Mouse (Mus musculus): ENCODE results near the gene Klhl31. TPM values are rescaled to one million over a fixed set of nuclear protein-coding genes. Genes with fewer than 3 reads are reported as not detected.

The Klhl31 gene
- total RNA-seq (2021), result not detected
- long read RNA-seq, result 0 reads

- DNase-seq (ENCODE audit: low spot score in 2 of 2), result no peak
Observed at GRCm38 (mm10) chr9:77636450-77636951, at the start of gene Klhl31. TSS of gene Klhl31 (plus strand) at chr9:77636500.

GRCm38 (mm10) chr9:77586806-77587591 lies 49.3 kb upstream of the Klhl31 start:
- DNase-seq (ENCODE audit: low spot score in 2 of 2), result no peak

DNA sequence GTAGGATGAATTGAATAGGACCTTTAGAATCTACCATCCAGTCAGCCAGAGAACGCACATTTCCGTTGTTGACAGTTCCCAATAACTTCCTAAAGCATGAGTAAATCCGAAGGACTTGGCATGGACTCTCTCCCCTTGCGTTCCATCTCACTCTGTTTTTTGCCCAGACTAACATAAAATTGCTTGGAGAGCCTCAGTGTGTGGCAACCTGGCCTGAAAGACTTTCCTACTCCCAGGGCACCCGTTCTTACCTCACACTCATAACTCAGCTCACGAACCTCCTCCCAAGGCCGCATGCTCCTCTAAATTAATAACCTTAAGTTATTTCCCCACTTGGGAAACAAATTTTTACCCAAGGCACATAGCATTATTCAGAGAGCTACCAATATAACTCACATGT lies 48.7 kb upstream of the Klhl31 start:
- DNase-seq (ENCODE audit: low spot score in 2 of 2), result no peak

- no peak for DNase-seq (ENCODE audit: low spot score in 2 of 2)
Observed at GRCm38 (mm10) chr9:77589496-77589895, 46.8 kb upstream of the Klhl31 start.

GRCm38 (mm10) chr9:77592423-77592822 lies 43.9 kb upstream of the Klhl31 start:
- peak; percentile 9 to 30 for DNase-seq (ENCODE audit: low spot score in 2 of 2)

DNA sequence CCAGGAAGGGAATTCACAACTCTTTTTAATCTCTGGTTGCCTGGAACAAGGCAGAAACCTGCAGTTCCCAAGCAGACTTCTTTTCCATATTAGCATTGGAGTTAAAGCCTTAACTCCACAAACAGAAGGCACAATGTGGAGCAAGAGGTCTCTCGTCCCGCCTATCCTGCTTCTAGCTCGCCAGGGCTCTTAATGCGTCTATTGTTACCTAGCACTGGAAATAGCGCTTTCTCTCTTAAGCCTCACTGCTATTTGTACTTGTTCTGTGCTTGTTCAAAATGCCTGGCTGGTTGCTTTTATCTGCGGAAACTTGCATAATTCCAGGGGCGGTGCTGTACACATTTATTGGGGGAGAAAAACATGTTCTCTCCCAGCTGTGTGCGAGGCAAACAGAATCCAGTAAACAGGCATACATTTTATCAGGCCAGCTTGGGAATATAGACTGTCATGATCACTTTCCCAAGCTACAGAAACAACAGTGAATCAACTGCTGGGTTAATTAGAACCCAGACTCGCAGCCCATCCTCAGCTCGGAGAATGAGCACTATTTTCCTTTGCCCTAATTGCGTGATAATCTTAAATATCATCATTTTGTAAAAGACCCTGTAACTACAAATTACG lies 41.2 kb upstream of the Klhl31 start:
- peak in 1 of 2 experiments; percentile 40 for DNase-seq (ENCODE audit: low spot score in 2 of 2)

DNA sequence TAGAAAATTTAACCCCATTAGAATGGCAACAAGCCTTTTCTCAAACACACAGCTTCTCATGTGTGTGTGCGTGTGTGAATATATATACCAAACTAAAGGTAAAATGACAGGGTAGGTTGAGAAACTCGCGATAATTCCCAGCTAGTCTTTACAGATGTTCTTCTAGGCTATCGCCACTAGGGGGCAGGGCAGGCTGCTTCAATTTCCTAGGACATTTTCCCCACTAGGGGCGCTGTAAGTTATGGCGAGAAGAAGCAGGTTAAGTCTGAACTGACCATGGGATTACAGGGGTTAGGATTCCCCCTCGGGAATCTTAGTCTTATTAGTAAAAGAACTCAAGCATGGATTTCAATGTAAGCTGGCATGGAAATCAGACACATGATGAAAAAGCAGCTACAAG lies 39.9 kb upstream of the Klhl31 start:
- DNase-seq (ENCODE audit: low spot score in 2 of 2), result peak; percentile 55 to 81

DNA sequence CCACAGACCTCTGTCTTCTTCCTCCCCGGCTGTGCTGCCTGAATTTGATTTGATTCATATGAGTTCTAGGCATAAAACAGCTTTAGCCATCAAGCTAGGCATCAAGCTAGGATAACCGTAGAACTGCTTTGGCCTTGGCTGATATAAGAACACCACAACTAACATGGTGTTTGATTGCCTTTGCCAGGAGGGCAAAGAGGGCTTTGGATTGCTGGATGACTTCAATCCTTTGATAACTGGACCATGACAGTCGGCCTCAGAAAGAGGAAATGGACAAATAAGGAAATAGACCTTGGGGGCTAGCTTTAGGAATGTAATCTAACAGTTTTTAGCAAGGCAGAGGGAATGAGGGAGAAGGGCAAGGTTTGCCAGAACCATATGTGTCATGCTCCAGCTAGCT lies 37.7 kb upstream of the Klhl31 start:
- DNase-seq (ENCODE audit: low spot score in 2 of 2), result no peak

DNA sequence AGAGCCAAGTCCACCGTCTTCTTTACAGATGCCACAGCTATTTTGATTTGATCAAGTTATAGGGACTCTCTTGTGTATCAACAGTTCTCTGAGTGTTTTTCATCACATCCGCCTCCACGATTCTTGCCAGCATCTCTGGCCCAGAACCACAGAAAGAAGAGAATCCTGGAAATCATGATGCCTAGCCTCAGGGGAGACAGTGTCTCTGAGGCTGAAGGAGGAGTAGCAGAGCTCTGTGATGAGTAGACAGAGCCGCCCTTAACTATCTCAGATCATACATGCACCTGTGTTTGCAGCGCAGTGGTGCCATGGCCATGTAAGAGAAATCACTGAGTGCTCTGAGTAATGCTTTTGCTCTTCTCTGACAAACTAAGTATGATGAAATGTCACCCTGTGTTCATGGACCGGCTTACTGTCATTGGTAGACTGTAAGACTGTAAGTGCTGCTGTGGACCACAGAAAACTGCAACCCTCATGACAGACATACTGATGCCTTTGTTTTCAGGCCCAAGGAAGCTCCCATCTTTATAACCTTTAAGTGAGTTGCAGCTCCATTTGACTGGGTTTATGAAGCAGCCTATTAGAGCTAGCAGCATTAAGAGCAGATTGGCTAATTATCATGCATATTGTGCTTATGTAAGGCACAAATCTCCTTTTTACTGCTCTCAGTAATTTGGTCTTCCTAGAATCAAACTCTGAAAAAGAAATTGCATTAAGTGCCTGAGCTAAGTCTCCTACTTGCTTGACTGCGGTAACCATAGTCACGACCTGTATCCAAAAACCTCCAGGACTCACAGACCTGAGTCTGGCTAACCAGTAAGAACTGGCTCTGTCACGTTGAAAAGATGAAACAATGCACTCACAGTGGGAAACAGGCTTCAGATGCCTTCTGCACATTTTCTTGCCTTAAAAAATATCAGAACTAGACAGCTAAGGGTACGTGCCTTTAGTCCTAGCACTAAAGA lies 33.7 kb upstream of the Klhl31 start:
- DNase-seq (ENCODE audit: low spot score in 2 of 2), result peak in 1 of 2 experiments; percentile 30

- DNase-seq (ENCODE audit: low spot score in 2 of 2), result no peak
Observed at GRCm38 (mm10) chr9:77603965-77604509, 32.3 kb upstream of the Klhl31 start.

DNA sequence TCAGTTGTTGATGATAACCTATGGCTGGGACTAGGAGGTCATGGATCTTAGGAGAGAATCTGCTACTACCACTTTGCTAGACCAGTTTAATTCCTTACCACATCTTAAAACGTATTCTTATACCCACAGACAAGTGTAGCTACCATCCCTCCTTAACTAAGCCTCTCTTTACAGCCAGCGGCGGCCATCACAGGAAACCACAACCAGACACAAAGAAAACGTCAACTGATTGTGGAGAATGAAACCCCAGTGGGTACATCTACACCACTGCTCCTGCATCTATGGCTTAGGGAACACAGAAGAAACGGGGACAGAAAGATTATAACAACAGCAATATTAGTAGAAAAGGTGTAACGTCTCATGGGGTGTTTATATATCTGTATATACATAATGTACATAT lies 29.0 kb upstream of the Klhl31 start:
- DNase-seq (ENCODE audit: low spot score in 2 of 2), result no peak

DNA sequence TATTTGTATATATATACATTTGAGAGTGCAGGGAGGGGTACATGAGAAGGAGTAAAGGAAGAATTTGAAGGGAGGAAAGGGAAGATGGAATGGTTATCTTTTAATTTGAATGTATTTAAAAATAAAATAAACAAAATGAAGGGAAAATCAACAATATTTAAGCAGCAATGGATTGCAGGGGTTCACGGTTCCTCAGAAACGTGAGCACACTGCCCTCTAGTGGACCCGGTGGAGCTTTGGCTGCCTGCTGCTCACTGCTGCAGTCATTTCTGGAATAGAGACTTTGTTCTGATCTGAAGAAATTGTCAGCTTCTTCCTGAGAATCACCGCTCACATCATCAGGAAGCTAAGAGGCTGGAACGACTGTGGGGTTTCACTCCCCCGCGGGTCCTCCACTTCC lies 28.5 kb upstream of the Klhl31 start:
- no peak for DNase-seq (ENCODE audit: low spot score in 2 of 2)

- DNase-seq (ENCODE audit: low spot score in 2 of 2), result no peak
Observed at GRCm38 (mm10) chr9:77610811-77611210, 25.5 kb upstream of the Klhl31 start.

DNA sequence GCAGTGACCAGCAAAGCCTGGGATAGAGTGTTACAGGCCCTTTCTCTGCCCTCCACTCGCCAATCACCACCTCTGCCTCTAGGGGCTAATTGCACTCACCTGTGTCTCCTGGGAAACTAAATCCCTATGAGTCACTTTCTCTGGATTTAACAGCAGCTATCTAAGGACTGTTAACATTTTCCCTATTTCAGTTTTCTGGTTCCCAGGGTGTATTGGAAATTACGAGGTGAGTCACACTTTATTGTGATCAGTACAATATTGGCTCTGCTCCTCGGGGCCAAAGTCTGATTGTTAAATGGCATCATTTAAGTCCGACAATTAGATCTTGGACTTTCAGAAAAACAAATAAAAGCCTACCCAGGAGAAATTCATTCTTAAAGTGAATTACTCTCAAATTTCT lies 24.0 kb upstream of the Klhl31 start:
- DNase-seq (ENCODE audit: low spot score in 2 of 2), result no peak

DNA sequence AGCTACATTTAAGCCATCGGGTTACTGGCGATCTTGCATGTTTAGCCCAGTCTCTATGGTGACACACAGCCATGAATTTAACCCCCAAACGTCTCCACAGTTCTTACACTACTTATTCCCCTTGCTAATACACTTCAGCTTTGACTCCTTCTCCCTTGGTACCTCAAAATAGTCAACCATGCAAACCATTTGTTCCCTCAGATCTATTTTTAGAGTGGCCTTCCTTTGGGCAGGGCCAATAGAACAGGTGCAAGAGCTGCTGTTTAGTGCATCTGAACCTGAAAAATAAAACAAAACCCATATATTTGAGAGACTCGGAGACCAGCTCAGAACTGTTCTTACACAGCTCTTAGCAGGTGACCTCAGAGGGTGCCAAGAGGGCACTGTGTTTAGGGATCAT lies 20.4 kb upstream of the Klhl31 start:
- no peak for DNase-seq (ENCODE audit: low spot score in 2 of 2)

DNA sequence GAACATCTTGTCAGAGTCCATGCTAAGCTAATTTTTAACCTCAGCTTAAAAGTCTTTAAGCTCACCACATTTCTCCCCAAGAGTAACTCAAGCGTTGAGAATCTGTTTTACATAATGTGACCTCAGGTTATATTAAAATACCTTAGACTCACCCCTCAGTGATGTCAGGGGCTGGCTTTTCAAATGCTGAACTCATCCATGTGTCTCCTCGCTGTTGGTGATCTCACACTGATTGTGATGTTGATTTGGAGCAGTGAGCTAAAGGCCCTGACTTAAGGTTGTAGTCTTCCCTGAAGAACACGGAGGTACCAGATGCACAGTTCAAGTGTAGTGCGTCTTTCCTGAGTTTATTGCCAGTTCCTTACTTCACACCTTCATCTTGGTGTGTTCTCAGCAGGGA lies 19.5 kb upstream of the Klhl31 start:
- DNase-seq (ENCODE audit: low spot score in 2 of 2), result no peak

DNA sequence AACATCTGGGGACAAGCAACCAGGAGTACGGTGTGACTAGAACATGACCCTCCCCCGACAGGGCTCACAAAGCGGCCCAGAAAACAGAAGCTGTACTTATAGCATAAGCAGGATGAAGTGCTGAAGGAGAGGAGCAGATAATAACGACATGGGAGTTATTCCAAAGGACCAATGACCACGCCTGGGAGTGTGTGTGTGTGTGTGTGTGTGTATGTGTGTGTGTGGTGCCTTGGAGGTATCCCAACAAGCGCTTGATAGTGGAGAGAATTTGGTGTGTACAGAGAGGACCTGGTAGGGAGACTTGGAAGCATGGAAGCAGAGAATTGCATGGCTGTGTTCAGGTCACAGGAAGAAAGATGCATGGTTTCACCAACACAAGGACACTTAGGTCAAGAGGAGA lies 18.5 kb upstream of the Klhl31 start:
- no peak for DNase-seq (ENCODE audit: low spot score in 2 of 2)

DNA sequence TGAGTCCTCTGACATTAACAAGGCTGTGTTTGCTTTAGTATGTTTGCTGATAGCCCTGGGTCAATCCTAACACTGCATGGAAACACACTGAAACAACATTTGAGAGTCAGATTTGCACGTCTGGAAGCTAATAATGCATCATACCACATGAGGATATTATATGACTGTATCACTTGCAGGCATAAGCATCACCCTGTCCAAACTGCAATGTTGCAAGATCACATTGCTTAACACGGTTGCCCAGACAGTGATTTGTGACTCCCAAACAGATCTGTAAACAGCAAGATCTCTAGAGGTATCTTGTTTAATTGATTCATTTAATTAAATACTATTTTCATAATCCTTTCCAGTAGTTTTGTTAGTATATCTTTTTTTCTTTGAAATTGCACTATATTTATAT lies 17.9 kb upstream of the Klhl31 start:
- DNase-seq (ENCODE audit: low spot score in 2 of 2), result no peak

DNA sequence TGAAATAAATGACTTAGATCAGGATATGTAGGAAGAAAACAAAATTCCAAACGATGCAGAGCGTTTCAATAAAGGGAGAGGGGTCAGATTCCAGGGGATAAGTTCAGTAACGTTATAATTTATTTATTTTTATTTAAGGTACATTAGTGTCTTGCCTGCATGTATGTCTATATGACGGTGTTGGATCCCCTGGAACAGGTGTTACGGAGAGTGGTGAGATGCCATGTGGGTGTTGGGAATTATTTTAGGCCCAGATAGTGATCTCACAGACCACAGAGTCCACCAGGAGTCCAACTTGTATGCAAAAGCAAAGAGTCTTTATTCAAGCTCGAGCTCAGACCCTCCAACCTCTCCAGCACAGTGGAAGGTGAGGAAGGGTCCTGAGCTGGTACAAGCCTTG lies 16.2 kb upstream of the Klhl31 start:
- DNase-seq (ENCODE audit: low spot score in 2 of 2), result no peak

GRCm38 (mm10) chr9:77620482-77620881 lies 15.8 kb upstream of the Klhl31 start:
- DNase-seq (ENCODE audit: low spot score in 2 of 2), result peak in 1 of 2 experiments; percentile 26

DNA sequence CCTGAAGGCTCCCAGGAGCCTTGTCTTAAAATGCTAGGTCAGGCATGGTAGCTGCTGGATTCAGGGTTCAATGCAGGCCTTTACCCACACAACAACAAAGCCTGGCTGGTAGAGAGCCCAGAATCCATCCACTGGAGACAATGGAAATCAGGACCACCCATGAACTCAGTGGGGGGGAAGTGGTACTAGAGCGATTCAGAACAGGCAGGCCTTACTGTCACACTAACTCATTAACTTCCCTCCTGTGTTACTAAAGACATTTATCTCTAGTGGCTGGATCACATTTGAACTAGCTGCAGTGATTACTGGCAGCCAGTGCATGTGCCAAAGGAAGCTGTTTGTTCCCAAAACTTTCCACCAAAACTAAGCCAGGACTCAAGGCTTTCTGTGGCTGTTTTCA lies 13.4 kb upstream of the Klhl31 start:
- peak in 1 of 2 experiments; percentile 9 for DNase-seq (ENCODE audit: low spot score in 2 of 2)

Data from layer of hippocampus, adult 18-20 months (tissue).